Mouse (Mus musculus): Measurements from ENCODE around the gene Kdm4c. TPM values are rescaled to one million over a fixed set of nuclear protein-coding genes. Genes with fewer than 3 reads are reported as not detected.

The Kdm4c gene
- polyA plus RNA-seq, 1 experiment = 1.7 TPM

GRCm38 (mm10) chr4:74261879-74262278, 19.6 kb downstream of the Kdm4c start:
- DNase-seq (ENCODE audit: low read depth in 1 of 2, low spot score in 2 of 2) = no peak
- no peak overlapping the region for H3K27ac ChIP-seq (ENCODE audit: insufficient read depth, low read length)
- H3K4me3 ChIP-seq (ENCODE audit: extremely low read depth, insufficient read depth, insufficient read length) = no peak overlapping the region
- TF ChIP-seq POLR2A (IDR thresholded peaks at IDR 0.05; ENCODE audit: low read depth, low read length) = no peak
- TF ChIP-seq CTCF (IDR thresholded peaks at IDR 0.05; ENCODE audit: extremely low read depth, insufficient read depth, insufficient read length, insufficient replicate concordance) = no peak
- no peaks in the 10 kb centered on the region for H3K36me3 ChIP-seq (ENCODE audit: control insufficient read depth, insufficient read depth, low read length)
- H3K27me3 ChIP-seq (ENCODE audit: control insufficient read depth, insufficient read depth, low read length) = no peaks in the 10 kb centered on the region
- H3K4me1 ChIP-seq (ENCODE audit: control insufficient read depth, insufficient read depth, insufficient read length) = no peaks in the 10 kb centered on the region; the same call in 1 of the 2 replicates

- WGBS = 98% methylated on average over 5 of the region's 5 CpGs
- Histone ChIP-seq H3K4me3 (ENCODE audit: extremely low read depth, insufficient read depth, insufficient read length) (no peak overlapping the region), H3K27me3 (ENCODE audit: control insufficient read depth, insufficient read depth, low read length) (no peaks in the 10 kb centered on the region), H3K4me1 (ENCODE audit: control insufficient read depth, insufficient read depth, insufficient read length) (no peaks in the 10 kb centered on the region; the same call in 1 of the 2 replicates), H3K36me3 (ENCODE audit: control insufficient read depth, insufficient read depth, low read length) (peaks cover 2% of the 10 kb centered on the region; the same call in 1 of the 2 replicates), H3K27ac (ENCODE audit: insufficient read depth, low read length) (no peak overlapping the region)
- DNase-seq (ENCODE audit: low read depth in 1 of 2, low spot score in 2 of 2) = no peak
- no peak for TF ChIP-seq CTCF (IDR thresholded peaks at IDR 0.05; ENCODE audit: extremely low read depth, insufficient read depth, insufficient read length, insufficient replicate concordance)
- TF ChIP-seq POLR2A (IDR thresholded peaks at IDR 0.05; ENCODE audit: low read depth, low read length) = no peak
Measured at GRCm38 (mm10) chr4:74264428-74264955, 22.2 kb downstream of the Kdm4c start.

- no peak for TF ChIP-seq POLR2A (IDR thresholded peaks at IDR 0.05; ENCODE audit: low read depth, low read length)
- 87% methylated on average over 5 of the region's 5 CpGs for WGBS
- Histone ChIP-seq H3K27me3 (ENCODE audit: control insufficient read depth, insufficient read depth, low read length) (no peaks in the 10 kb centered on the region), H3K27ac (ENCODE audit: insufficient read depth, low read length) (no peak overlapping the region), H3K4me1 (ENCODE audit: control insufficient read depth, insufficient read depth, insufficient read length) (no peaks in the 10 kb centered on the region), H3K36me3 (ENCODE audit: control insufficient read depth, insufficient read depth, low read length) (peaks cover 8% of the 10 kb centered on the region), H3K4me3 (ENCODE audit: extremely low read depth, insufficient read depth, insufficient read length) (no peak overlapping the region)
- no peak for DNase-seq (ENCODE audit: low read depth in 1 of 2, low spot score in 2 of 2)
Measured at GRCm38 (mm10) chr4:74271180-74271579, 28.9 kb downstream of the Kdm4c start.

- TF ChIP-seq CTCF (IDR thresholded peaks at IDR 0.05; ENCODE audit: extremely low read depth, insufficient read depth, insufficient read length, insufficient replicate concordance) (no peak), POLR2A (IDR thresholded peaks at IDR 0.05; ENCODE audit: low read depth, low read length) (no peak)
- no peak overlapping the region for H3K4me3 ChIP-seq (ENCODE audit: extremely low read depth, insufficient read depth, insufficient read length)
- no peak overlapping the region for H3K27ac ChIP-seq (ENCODE audit: insufficient read depth, low read length)
- H3K27me3 ChIP-seq (ENCODE audit: control insufficient read depth, insufficient read depth, low read length) = no peaks in the 10 kb centered on the region
- peaks cover 3% of the 10 kb centered on the region for H3K36me3 ChIP-seq (ENCODE audit: control insufficient read depth, insufficient read depth, low read length)
- H3K4me1 ChIP-seq (ENCODE audit: control insufficient read depth, insufficient read depth, insufficient read length) = no peaks in the 10 kb centered on the region
- DNase-seq (ENCODE audit: low read depth in 1 of 2, low spot score in 2 of 2) = no peak
- 97% methylated on average over 1 of the region's 1 CpGs for WGBS
Measured at GRCm38 (mm10) chr4:74277486-74277885, 35.2 kb downstream of the Kdm4c start.

GRCm38 (mm10) chr4:74280170-74280569, 37.9 kb downstream of the Kdm4c start:
- TF ChIP-seq POLR2A (IDR thresholded peaks at IDR 0.05; ENCODE audit: low read depth, low read length) (no peak), CTCF (IDR thresholded peaks at IDR 0.05; ENCODE audit: extremely low read depth, insufficient read depth, insufficient read length, insufficient replicate concordance) (no peak)
- 41% methylated on average over 3 of the region's 3 CpGs for WGBS
- no peak for DNase-seq (ENCODE audit: low read depth in 1 of 2, low spot score in 2 of 2)

GRCm38 (mm10) chr4:74287851-74288250, 45.6 kb downstream of the Kdm4c start:
- H3K36me3 ChIP-seq (ENCODE audit: control insufficient read depth, insufficient read depth, low read length) = peaks cover 4% of the 10 kb centered on the region
- 89% methylated on average over 3 of the region's 3 CpGs for WGBS
- TF ChIP-seq POLR2A (IDR thresholded peaks at IDR 0.05; ENCODE audit: low read depth, low read length) = no peak
- TF ChIP-seq CTCF (IDR thresholded peaks at IDR 0.05; ENCODE audit: extremely low read depth, insufficient read depth, insufficient read length, insufficient replicate concordance) = no peak
- no peaks in the 10 kb centered on the region for H3K27me3 ChIP-seq (ENCODE audit: control insufficient read depth, insufficient read depth, low read length)
- no peak for DNase-seq (ENCODE audit: low read depth in 1 of 2, low spot score in 2 of 2)
- H3K27ac ChIP-seq (ENCODE audit: insufficient read depth, low read length) = no peak overlapping the region
- H3K4me3 ChIP-seq (ENCODE audit: extremely low read depth, insufficient read depth, insufficient read length) = no peak overlapping the region
- H3K4me1 ChIP-seq (ENCODE audit: control insufficient read depth, insufficient read depth, insufficient read length) = no peaks in the 10 kb centered on the region

More at GRCm38 (mm10) chr4:74280170-74280569, 37.9 kb downstream of the Kdm4c start:
- Histone ChIP-seq H3K4me1 (ENCODE audit: control insufficient read depth, insufficient read depth, insufficient read length) (no peaks in the 10 kb centered on the region), H3K4me3 (ENCODE audit: extremely low read depth, insufficient read depth, insufficient read length) (no peak overlapping the region), H3K27me3 (ENCODE audit: control insufficient read depth, insufficient read depth, low read length) (no peaks in the 10 kb centered on the region), H3K36me3 (ENCODE audit: control insufficient read depth, insufficient read depth, low read length) (peaks cover 3% of the 10 kb centered on the region), H3K27ac (ENCODE audit: insufficient read depth, low read length) (no peak overlapping the region)

- DNase-seq (ENCODE audit: low read depth in 1 of 2, low spot score in 2 of 2) = no peak
- no peaks in the 10 kb centered on the region for H3K27me3 ChIP-seq (ENCODE audit: control insufficient read depth, insufficient read depth, low read length)
- 90% methylated on average over 3 of the region's 3 CpGs for WGBS
- H3K4me1 ChIP-seq (ENCODE audit: control insufficient read depth, insufficient read depth, insufficient read length) = no peaks in the 10 kb centered on the region
- TF ChIP-seq CTCF (IDR thresholded peaks at IDR 0.05; ENCODE audit: extremely low read depth, insufficient read depth, insufficient read length, insufficient replicate concordance) (no peak), POLR2A (IDR thresholded peaks at IDR 0.05; ENCODE audit: low read depth, low read length) (no peak)
- H3K4me3 ChIP-seq (ENCODE audit: extremely low read depth, insufficient read depth, insufficient read length) = no peak overlapping the region
- no peak overlapping the region for H3K27ac ChIP-seq (ENCODE audit: insufficient read depth, low read length)
- H3K36me3 ChIP-seq (ENCODE audit: control insufficient read depth, insufficient read depth, low read length) = no peaks in the 10 kb centered on the region; the same call in none of the 2 replicates
Measured at GRCm38 (mm10) chr4:74294726-74295125, 52.4 kb downstream of the Kdm4c start.

Measured in spleen, adult 2 months (tissue).